Mouse (Mus musculus) macrophage (primary cell): ENCODE data around the gene Megf11. TPM values are rescaled to one million over a fixed set of nuclear protein-coding genes. Genes with fewer than 3 reads are reported as not detected.

Experiments used
- H3K27ac ChIP-seq: fragments of 350-480 bp; formaldehyde crosslinking; 2 replicates; pipeline ENCODE4 v1.9.0; 2021
- H3K36me3 ChIP-seq: fragments of 350-480 bp; formaldehyde crosslinking; 2 replicates; pipeline ENCODE4 v1.9.0; 2021; ENCODE audit errors: inconsistent target
- H3K4me3 ChIP-seq: fragments of 350-480 bp; formaldehyde crosslinking; 2 replicates; pipeline ENCODE4 v1.9.0; 2021; ENCODE audit errors: inconsistent target
- H3K79me2 ChIP-seq: fragments of 350-480 bp; formaldehyde crosslinking; 2 replicates; pipeline ENCODE4 v1.9.0; 2021; ENCODE audit errors: inconsistent target
- WGBS: methylation state at CpG from one replicate; pipeline ENCODE4 v1.1.7; 2026; ENCODE audit warnings: inconsistent platforms; ENCODE audit not compliant: missing documents; 5-methylcytosine and 5-hydroxymethylcytosine counted together
- polyA plus RNA-seq: library from polyadenylated mRNA; stranded (reverse); fragments of 250-400 nt; gene quantifications from 3 replicates; pipeline ENCODE4 v1.2.4, GENCODE M21; 2018; ENCODE audit warnings: inconsistent platforms

Gene Megf11
- polyA plus RNA-seq, 1 experiment from 2014 or later: not detected

DNA sequence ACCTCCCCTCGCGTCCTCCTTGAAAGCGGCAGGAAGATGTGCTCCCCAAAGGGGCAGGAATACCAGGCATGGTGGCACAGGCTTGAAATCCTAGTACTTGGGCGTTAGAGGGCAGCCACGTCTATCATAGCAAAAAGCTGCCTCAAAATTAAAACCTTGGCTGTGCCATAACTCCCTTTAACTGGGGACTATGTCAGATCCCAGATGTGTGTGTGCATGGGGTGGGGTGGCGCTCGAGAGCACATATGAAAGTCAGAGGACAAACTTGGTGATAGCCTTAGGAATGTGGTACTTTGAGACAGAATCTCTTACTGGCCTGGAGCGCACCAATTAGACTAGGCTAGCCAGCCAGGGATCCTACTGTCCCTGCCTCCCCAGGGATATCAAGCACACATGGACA lies 235.2 kb downstream of the Megf11 start:
- 82% methylated on average over 8 of the region's 8 CpGs for WGBS
- no peak overlapping the region for H3K4me3 ChIP-seq
- no peaks in the 10 kb centered on the region for H3K79me2 ChIP-seq
- no peaks in the 10 kb centered on the region for H3K36me3 ChIP-seq
- H3K27ac ChIP-seq: no peak overlapping the region

DNA sequence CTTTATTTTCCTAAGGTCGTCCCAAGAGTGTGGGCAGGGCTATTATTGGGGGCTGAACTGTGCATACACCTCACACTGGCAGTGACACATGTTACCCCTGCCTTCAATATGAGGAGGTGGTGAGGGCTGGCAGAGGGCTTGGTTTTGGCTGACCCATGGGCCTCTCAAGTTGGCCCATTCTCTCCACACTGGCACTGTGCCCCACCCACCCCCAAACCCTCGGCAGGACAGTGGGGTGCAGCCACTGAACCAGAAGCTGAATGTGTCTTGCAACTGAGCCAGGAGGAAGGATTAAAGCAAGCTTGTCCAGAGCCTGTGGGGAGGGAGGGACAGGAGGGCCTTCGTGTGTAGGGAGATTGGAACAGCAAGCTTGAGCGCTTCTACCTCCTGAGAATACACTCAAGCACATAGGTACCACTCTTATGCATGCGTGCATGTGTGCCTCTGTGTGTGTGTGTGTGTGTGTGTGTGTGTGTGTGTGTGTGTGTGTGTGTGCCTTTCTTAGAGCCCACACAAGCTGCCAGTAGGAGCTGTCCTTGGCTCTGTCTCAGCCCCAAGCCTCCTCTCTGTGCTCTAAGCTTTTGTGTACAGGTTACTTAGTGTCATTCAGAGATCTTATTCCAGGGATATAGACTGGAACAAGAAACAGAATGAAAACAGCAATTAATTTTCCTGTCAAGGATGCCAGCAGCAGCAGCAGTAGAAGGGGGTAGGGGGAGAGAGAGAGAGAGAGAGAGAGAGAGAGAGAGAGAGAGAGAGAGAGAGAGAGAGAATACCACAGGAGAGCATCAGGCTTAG lies 236.3 kb downstream of the Megf11 start:
- Histone ChIP-seq H3K4me3 (no peak overlapping the region), H3K27ac (no peak overlapping the region), H3K36me3 (no peaks in the 10 kb centered on the region), H3K79me2 (no peaks in the 10 kb centered on the region)
- 64% methylated on average over 4 of the region's 5 CpGs for WGBS

DNA sequence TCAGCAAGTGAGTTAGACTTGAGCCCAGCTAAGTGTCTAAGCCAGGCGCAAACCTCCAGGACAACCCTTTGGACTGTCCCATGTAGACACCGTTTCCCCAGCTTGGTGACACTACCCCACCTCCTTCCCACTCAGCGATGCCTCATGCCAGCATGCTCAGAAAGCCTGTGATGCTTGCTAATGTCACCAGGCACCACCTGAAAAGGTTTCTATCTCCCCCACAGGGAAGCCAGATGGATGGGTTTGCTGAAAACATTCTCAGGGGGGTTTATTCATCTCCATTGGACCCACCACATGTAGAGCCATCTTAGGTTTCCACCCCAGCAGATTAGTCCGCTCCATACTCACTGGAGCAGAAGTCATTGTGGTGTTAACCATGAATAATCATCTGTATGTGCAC lies 237.9 kb downstream of the Megf11 start:
- Histone ChIP-seq H3K27ac (no peak overlapping the region), H3K4me3 (no peak overlapping the region), H3K79me2 (no peaks in the 10 kb centered on the region), H3K36me3 (no peaks in the 10 kb centered on the region)
- WGBS: 89% methylated on average over 4 of the region's 4 CpGs

DNA sequence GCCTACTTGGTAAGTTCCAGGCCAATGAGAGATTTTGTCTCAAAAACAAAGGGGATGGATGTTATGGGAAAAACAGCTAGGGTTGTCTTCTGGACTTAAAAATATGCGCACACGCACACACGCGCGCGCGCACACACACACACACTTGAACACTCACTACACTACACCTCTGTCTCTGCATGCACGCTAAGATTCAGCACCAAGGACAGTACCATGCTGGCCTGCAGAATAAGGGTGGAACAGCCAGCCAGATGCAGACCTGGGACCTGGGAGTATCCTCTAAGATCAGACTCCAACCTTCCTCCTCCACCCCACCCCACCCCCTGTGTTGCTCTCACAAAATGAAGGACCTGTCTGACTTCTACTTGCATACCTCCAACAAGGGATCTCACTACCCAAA lies 239.1 kb downstream of the Megf11 start:
- Histone ChIP-seq H3K27ac (no peak overlapping the region), H3K36me3 (no peaks in the 10 kb centered on the region), H3K4me3 (no peak overlapping the region), H3K79me2 (no peaks in the 10 kb centered on the region)
- 61% methylated on average over 8 of the region's 8 CpGs for WGBS

DNA sequence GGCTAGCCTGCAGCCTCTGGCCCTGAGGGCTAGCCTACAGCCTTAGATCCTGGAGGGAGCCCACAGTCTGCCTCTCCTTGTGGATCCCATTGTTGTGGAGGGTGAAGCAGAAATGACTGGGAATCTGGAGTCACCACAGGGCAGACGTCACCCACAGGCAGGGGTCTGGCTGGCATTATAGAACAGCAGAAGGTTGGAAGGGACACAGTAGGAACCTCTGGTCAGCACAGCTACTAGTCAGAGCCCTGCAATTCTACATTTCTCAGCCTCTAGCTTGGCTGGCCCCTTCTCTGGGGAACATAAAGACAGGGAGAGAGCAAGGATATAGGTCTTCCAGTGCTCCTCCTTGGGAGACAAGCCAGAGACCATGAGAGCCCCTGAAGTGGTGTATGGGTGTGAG lies 244.4 kb downstream of the Megf11 start:
- no peak overlapping the region for H3K4me3 ChIP-seq
- H3K79me2 ChIP-seq: no peaks in the 10 kb centered on the region
- H3K27ac ChIP-seq: no peak overlapping the region
- no peaks in the 10 kb centered on the region for H3K36me3 ChIP-seq
- 54% methylated on average over 1 of the region's 1 CpGs for WGBS

DNA sequence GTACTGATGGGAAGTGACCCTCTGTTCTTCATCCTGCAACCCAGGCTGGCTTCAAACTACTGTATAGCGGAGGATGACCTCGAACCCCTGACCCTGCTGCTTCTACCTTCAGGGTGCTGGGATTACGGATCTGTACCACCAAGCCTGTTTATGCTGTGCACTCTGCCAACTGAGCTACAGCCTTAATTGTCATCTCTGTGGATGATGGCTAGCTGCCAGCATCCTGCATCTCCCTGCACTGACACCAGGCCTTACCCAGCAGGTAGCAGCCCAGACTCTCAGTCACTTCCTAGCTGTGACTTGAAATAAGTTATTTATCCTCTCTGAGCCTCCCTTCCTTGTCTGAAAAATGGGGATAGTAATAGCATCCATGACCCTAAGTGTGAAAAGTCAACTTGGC lies 247.7 kb downstream of the Megf11 start:
- WGBS: 96% methylated on average over 3 of the region's 3 CpGs
- H3K27ac ChIP-seq: no peak overlapping the region
- no peaks in the 10 kb centered on the region for H3K79me2 ChIP-seq

DNA sequence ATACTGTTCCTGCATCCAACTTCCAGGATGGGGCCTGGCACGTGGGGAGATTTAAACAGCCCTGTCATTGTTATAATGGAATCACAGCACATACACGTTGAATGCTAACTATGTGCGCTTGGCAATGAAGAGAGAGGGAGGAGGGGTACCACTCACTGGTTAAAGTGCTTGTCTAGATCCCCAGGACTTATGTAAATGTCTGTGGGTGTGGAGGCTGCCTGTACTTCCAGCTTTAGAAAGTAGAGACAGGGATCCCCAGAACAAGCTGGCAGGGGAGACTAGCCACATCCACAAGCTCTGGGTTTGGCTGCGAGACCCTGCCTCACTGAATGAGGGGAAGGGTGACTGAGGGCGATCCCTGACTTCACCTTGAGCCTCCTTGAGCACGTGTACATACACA lies 250.7 kb downstream of the Megf11 start:
- no peaks in the 10 kb centered on the region for H3K36me3 ChIP-seq
- no peak overlapping the region for H3K27ac ChIP-seq
- WGBS: 78% methylated on average over 6 of the region's 6 CpGs
- no peaks in the 10 kb centered on the region for H3K79me2 ChIP-seq
- H3K4me3 ChIP-seq: no peak overlapping the region

More for the DNA sequence above, 247.7 kb downstream of the Megf11 start:
- H3K4me3 ChIP-seq: no peak overlapping the region
- no peaks in the 10 kb centered on the region for H3K36me3 ChIP-seq

DNA sequence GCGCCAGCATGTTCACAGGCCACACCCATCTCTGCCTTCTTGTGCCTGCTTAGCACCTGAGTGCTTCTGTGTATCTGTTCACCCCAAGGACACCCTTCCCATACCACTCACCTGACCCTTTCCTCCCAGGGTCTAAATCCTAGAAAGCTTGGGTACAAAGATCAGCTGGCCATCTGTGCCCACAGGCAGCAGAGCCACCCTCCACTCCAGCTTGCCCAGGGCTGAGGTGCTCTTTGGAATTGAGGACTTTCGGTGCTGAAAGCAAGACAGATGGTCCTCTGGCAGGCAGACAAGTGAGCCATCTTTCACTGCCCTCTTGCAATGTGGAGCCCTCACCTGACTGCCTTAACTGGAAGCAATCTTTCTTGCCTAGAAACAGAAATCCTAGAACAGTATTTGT lies 251.5 kb downstream of the Megf11 start:
- 78% methylated on average over 2 of the region's 2 CpGs for WGBS
- Histone ChIP-seq H3K36me3 (no peaks in the 10 kb centered on the region), H3K79me2 (no peaks in the 10 kb centered on the region), H3K4me3 (no peak overlapping the region), H3K27ac (no peak overlapping the region)

DNA sequence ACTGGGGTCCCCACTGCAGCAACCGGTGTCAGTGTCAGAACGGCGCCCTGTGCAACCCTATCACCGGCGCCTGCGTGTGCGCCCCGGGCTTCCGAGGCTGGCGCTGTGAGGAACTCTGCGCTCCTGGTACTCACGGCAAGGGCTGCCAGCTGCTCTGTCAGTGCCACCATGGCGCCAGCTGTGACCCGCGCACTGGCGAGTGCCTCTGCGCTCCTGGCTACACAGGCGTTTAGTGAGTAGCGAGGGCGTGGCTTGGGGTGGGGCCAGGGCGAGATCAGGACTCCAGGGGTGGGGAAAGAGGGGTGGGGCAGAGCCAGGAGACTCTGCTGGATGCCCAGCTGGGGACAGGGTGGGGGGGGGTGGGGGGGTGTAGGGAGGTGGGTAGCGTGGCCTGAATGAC lies 252.8 kb downstream of the Megf11 start:
- Histone ChIP-seq H3K36me3 (no peaks in the 10 kb centered on the region), H3K79me2 (no peaks in the 10 kb centered on the region), H3K27ac (no peak overlapping the region), H3K4me3 (no peak overlapping the region)
- 8% methylated on average over 22 of the region's 22 CpGs for WGBS

DNA sequence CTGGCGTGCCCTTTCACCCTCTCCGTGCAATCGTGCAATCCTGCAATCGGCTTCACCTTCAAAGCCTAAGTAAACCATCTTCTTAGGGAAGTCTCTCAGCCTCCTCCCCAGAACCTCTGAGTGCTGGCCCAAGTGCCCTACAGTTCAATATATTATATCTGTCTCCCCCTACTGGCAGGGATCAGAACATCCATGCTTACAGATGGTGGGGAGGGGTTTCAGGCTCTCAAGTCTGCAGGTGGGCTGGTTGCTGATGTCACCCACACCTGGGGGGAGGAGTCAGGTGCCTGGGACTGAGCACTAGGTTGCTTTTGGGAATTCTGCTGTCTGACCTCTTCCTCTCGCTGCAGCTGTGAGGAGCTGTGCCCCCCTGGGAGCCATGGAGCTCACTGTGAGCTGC lies 254.2 kb downstream of the Megf11 start:
- WGBS: 20% methylated on average over 5 of the region's 5 CpGs
- no peak overlapping the region for H3K4me3 ChIP-seq

DNA sequence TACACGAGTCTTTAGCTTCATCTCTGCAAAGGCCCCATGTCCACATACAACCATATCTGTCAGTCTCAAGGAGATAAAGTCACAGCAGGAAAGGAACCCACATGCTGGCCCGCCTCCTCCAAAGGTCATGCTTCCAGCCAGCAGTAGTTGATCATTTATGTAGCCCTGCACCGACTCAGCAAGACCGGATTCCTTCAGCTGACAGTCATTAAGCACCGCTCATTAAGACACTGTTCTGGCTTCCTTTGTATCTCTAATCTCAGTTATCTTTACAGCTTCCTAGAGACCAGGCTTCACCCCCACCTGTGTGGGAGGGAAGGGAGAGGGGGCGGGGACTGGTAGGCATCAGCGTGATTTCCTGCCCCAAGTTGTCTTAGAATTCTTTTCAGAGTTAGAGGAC lies 258.7 kb downstream of the Megf11 start:
- Histone ChIP-seq H3K79me2 (no peaks in the 10 kb centered on the region), H3K27ac (no peak overlapping the region), H3K4me3 (no peak overlapping the region), H3K36me3 (no peaks in the 10 kb centered on the region)
- 54% methylated on average over 7 of the region's 7 CpGs for WGBS

More for the DNA sequence above, 254.2 kb downstream of the Megf11 start:
- no peak overlapping the region for H3K27ac ChIP-seq
- no peaks in the 10 kb centered on the region for H3K36me3 ChIP-seq
- H3K79me2 ChIP-seq: no peaks in the 10 kb centered on the region

DNA sequence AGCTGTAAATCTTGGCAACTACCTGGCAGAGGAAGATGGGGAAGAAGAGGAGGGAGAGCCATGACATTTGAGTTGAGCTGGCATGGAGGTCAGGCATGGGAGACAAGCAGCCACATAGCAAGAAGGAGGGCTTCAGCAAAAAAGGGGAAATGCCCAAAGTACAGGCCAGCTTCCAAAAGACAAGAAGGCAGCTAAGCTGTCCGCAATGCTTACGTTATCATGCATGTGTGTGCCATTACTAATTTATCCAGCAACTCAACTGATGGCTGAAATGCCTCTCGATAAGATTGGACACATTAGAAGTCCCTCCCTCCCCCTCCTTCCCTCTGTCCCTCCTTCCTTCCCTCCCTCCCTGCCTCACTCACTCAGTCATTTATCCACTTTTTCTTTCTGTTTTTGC lies 260.0 kb downstream of the Megf11 start:
- Histone ChIP-seq H3K79me2 (no peaks in the 10 kb centered on the region), H3K36me3 (no peaks in the 10 kb centered on the region), H3K27ac (no peak overlapping the region), H3K4me3 (no peak overlapping the region)
- 74% methylated on average over 3 of the region's 3 CpGs for WGBS

DNA sequence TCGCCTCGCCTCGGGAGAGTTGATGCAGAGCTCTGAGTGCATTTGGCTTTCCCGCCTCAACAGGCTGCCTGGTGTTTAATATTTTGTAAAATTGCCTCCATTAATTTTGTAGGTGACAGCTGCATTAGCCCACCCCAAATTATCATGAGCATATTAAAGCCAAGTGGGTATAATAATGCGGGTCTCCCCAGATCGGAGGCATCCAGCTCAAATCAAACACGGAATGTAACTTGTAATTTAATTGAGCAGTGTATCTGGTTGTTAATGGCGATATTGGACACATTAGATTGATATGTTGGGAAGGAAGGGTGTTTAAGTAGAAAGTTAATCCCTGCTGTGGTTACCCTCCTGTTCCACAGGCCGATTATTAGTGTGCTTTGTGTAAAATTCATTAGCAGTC lies 264.0 kb downstream of the Megf11 start:
- Histone ChIP-seq H3K27ac (no peak overlapping the region), H3K4me3 (no peak overlapping the region), H3K36me3 (no peaks in the 10 kb centered on the region), H3K79me2 (no peaks in the 10 kb centered on the region)
- 77% methylated on average over 9 of the region's 9 CpGs for WGBS

DNA sequence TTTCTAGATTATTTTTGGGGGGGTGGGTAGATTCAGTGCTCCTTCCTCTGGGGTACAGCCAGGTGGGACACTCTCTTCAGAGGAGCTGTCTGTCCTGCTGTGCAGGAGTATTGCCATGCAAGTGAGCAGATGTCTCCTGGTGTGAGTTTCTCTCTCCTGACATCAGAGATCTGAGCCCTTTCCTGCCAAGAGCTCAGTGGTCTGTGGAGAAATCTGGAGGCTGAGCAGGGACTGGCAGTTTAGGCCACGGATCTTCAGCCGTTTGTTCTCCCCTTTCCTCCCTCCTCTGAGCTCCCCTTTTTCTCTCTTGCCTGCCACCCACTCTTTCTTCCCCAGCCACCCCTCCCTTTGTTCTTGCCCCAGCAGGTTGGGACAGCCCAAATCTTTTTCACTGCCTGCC lies 264.5 kb downstream of the Megf11 start:
- no peaks in the 10 kb centered on the region for H3K79me2 ChIP-seq
- H3K36me3 ChIP-seq: no peaks in the 10 kb centered on the region
- no peak overlapping the region for H3K27ac ChIP-seq
- no peak overlapping the region for H3K4me3 ChIP-seq
- 77% methylated on average over 2 of the region's 2 CpGs for WGBS

DNA sequence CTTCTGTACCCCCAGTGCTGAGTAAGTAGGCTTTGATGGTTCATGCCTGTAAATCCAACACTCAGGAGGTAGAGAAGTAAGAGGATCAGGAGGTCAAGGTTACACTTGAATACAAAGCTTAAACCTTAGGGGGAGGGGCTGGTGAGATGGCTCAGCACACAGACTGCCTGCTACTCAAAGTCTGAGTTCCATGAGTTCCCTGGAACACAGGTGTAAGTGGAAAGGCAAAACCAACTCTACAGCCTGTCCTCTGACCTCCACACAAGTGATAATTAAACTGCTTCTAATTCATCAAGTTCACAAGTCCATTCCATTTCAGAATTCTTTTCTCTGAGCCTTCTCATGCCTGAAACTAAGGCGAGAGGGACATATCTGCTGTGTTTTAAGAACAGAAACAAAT lies 265.8 kb downstream of the Megf11 start:
- Histone ChIP-seq H3K36me3 (no peaks in the 10 kb centered on the region), H3K27ac (no peak overlapping the region), H3K4me3 (no peak overlapping the region), H3K79me2 (no peaks in the 10 kb centered on the region)
- 91% methylated on average over 1 of the region's 1 CpGs for WGBS

DNA sequence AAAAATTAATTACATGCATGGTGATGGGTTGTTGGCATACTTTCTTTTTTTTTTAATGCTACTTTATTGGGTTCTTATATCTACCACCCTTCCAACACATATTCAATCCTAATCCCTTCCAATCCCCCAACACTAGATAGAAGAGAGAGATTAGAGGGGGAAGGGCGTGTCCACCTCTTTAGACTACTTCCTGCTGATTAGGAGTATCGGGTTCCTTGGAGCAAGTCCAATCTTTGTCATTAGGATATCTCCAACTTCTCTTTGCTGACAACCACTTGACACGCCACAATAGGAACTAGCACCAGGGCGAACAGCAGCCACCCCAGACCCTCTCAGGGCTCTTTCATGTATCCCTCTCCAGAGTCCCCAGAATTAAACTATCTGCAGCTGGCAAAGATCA lies 266.3 kb downstream of the Megf11 start:
- Histone ChIP-seq H3K27ac (no peak overlapping the region), H3K4me3 (no peak overlapping the region), H3K36me3 (no peaks in the 10 kb centered on the region), H3K79me2 (no peaks in the 10 kb centered on the region)
- 34% methylated on average over 4 of the region's 4 CpGs for WGBS
